Mouse (Mus musculus) right cerebral cortex, postnatal 25 days (tissue): ENCODE data around the gene Pcsk2.

Source experiments
- DNase-seq: peaks from one replicate; pipeline ENCODE4 v3.0.0; 2022

Gene Pcsk2

GRCm38 (mm10) chr2:143739475-143740226 is 193.7 kb downstream of the Pcsk2 start:
- DNase-seq, result no peak

GRCm38 (mm10) chr2:143742436-143742835 is 196.5 kb downstream of the Pcsk2 start:
- DNase-seq, result no peak

GRCm38 (mm10) chr2:143743081-143743480 is 197.1 kb downstream of the Pcsk2 start:
- DNase-seq, result no peak

- DNase-seq, result peak; percentile 36
These were observed 206.3 kb downstream of the Pcsk2 start for GRCm38 (mm10) chr2:143752051-143752788.

GRCm38 (mm10) chr2:143776448-143776847 is 230.5 kb downstream of the Pcsk2 start:
- no peak for DNase-seq

- DNase-seq, result no peak
These were observed 234.4 kb downstream of the Pcsk2 start for GRCm38 (mm10) chr2:143780310-143780709.

GRCm38 (mm10) chr2:143789911-143790310 is 244.0 kb downstream of the Pcsk2 start:
- no peak for DNase-seq

- DNase-seq, result no peak
These were observed 249.9 kb downstream of the Pcsk2 start for GRCm38 (mm10) chr2:143795858-143796257.

GRCm38 (mm10) chr2:143796335-143797013 is 250.5 kb downstream of the Pcsk2 start:
- no peak for DNase-seq

- DNase-seq, result no peak
These were observed 255.1 kb downstream of the Pcsk2 start for GRCm38 (mm10) chr2:143801097-143801496.

- DNase-seq, result no peak
These were observed 260.4 kb downstream of the Pcsk2 start for GRCm38 (mm10) chr2:143806140-143806923.

GRCm38 (mm10) chr2:143806924-143807664 is 261.1 kb downstream of the Pcsk2 start:
- no peak for DNase-seq

- no peak for DNase-seq
These were observed 262.8 kb downstream of the Pcsk2 start for GRCm38 (mm10) chr2:143808789-143809188.

GRCm38 (mm10) chr2:143812262-143812661 is 266.3 kb downstream of the Pcsk2 start:
- DNase-seq, result no peak

GRCm38 (mm10) chr2:143813461-143813860 is 267.5 kb downstream of the Pcsk2 start:
- no peak for DNase-seq

- DNase-seq, result no peak
These were observed 285.7 kb downstream of the Pcsk2 start for GRCm38 (mm10) chr2:143831645-143832044.

GRCm38 (mm10) chr2:143832721-143833120 is 286.8 kb downstream of the Pcsk2 start:
- DNase-seq, result no peak

GRCm38 (mm10) chr2:143834082-143834481 is 288.1 kb downstream of the Pcsk2 start:
- DNase-seq, result no peak

GRCm38 (mm10) chr2:143835820-143836219 is 289.9 kb downstream of the Pcsk2 start:
- no peak for DNase-seq

- peak; percentile 54 for DNase-seq
These were observed 291.3 kb downstream of the Pcsk2 start for GRCm38 (mm10) chr2:143837291-143837701.

GRCm38 (mm10) chr2:143838698-143839097 is 292.7 kb downstream of the Pcsk2 start:
- no peak for DNase-seq

GRCm38 (mm10) chr2:143839458-143839857 is 293.5 kb downstream of the Pcsk2 start:
- no peak for DNase-seq
